Mouse (Mus musculus) MEL (cell line): ENCODE measurements around the gene Mical3. TPM values are rescaled to one million over a fixed set of nuclear protein-coding genes. Genes with fewer than 3 reads are reported as not detected.

Experiments
- DNase-seq: peaks from one replicate; pipeline ENCODE4 v3.0.0; 2011; ENCODE audit warnings: low read depth, low spot score
- H3K27ac ChIP-seq: 2 replicates; pipeline ENCODE4 v1.5.1; 2012; ENCODE audit warnings: low read depth, mild to moderate bottlenecking, control low read depth, low read length, moderate library complexity; ENCODE audit not compliant: control insufficient read depth
- H3K27me3 ChIP-seq, 2 experiments: fragments of 150-350 bp in 1 of 2; sonication (generic) in 1 of 2; 2 replicates each; pipeline ENCODE4 v1.6.1; 2012; ENCODE audit warnings: low read length in 2 of 2, mild to moderate bottlenecking in 2 of 2, improper control_type of control experiment in 1 of 2, moderate library complexity in 1 of 2; ENCODE audit not compliant: insufficient read depth in 2 of 2, control insufficient read depth in 1 of 2
- H3K36me3 ChIP-seq, 2 experiments: 2 replicates each; pipeline ENCODE4 v1.6.1; 2012 to 2014; ENCODE audit warnings: low read length in 2 of 2, improper control_type of control experiment in 1 of 2, inconsistent platforms in 1 of 2, mild to moderate bottlenecking in 1 of 2; ENCODE audit not compliant: insufficient read depth in 2 of 2, control insufficient read depth in 1 of 2
- H3K4me1 ChIP-seq, 2 experiments: fragments of 150-350 bp in 1 of 2; sonication (generic) in 1 of 2; 2 replicates each; pipeline ENCODE4 v1.6.1; 2012; ENCODE audit warnings: low read length in 2 of 2, improper control_type of control experiment in 1 of 2, mild to moderate bottlenecking in 1 of 2; ENCODE audit not compliant: insufficient read depth in 2 of 2, control insufficient read depth in 1 of 2
- H3K4me3 ChIP-seq, 2 experiments: fragments of 150-350 bp in 1 of 2; sonication (generic) in 1 of 2; 2 replicates each; pipeline ENCODE4 v1.5.1; 2012; ENCODE audit warnings: low read depth in 2 of 2, low read length in 2 of 2, mild to moderate bottlenecking in 2 of 2, moderate library complexity in 2 of 2, control low read depth in 1 of 2, improper control_type of control experiment in 1 of 2; ENCODE audit not compliant: control insufficient read depth in 1 of 2, insufficient read depth in 1 of 2
- H3K79me2 ChIP-seq: 2 replicates; pipeline ENCODE4 v1.6.1; 2012; ENCODE audit warnings: mild to moderate bottlenecking, low read length, moderate library complexity; ENCODE audit not compliant: control insufficient read depth, poor library complexity, insufficient read depth
- H3K9ac ChIP-seq: 2 replicates; pipeline ENCODE4 v1.6.1; 2012; ENCODE audit warnings: low read depth, mild to moderate bottlenecking, control low read depth, low read length, moderate library complexity; ENCODE audit not compliant: control insufficient read depth, poor library complexity, severe bottlenecking
- H3K9me3 ChIP-seq: fragments of 150-350 bp; sonication (generic); replicated peaks from 2 replicates; pipeline ENCODE4 v1.6.1; 2012; ENCODE audit warnings: mild to moderate bottlenecking, low read length, improper control_type of control experiment, moderate library complexity; ENCODE audit not compliant: insufficient read depth
- BHLHE40 ChIP-seq: IDR thresholded peaks from 2 replicates; pipeline ENCODE4 v1.6.1; 2012; ENCODE audit warnings: low read depth, mild to moderate bottlenecking, inconsistent platforms, low read length, improper control_type of control experiment, borderline replicate concordance
- CHD2 ChIP-seq: IDR thresholded peaks from 2 replicates; pipeline ENCODE4 v1.6.1; 2011; ENCODE audit warnings: low read length, improper control_type of control experiment
- CTCF ChIP-seq, 3 experiments: IDR thresholded peaks in 2 of 3; conservative IDR thresholded peaks in 1 of 3; 2 replicates each; pipeline ENCODE4 v1.5.1; 2011 to 2012; ENCODE audit warnings: low read length in 3 of 3, low read depth in 2 of 3, mild to moderate bottlenecking in 2 of 3, improper control_type of control experiment in 1 of 3, inconsistent platforms in 1 of 3, mixed read lengths in 1 of 3, moderate library complexity in 1 of 3; ENCODE audit not compliant: control insufficient read depth in 1 of 3, insufficient read depth in 1 of 3, poor library complexity in 1 of 3, severe bottlenecking in 1 of 3
- ELF1 ChIP-seq: IDR thresholded peaks from 2 replicates; pipeline ENCODE4 v1.6.1; 2014; ENCODE audit warnings: low read depth, mild to moderate bottlenecking, inconsistent platforms, low read length, improper control_type of control experiment, moderate library complexity
- EP300 ChIP-seq, 2 experiments: IDR thresholded peaks; 2 replicates each; pipeline ENCODE4 v1.6.1; 2011; ENCODE audit warnings: improper control_type of control experiment in 2 of 2, low read length in 2 of 2, low read depth in 1 of 2, mild to moderate bottlenecking in 1 of 2
- ETS1 ChIP-seq: IDR thresholded peaks from 2 replicates; pipeline ENCODE4 v1.6.1; 2012; ENCODE audit warnings: low read depth, mild to moderate bottlenecking, inconsistent platforms, low read length, improper control_type of control experiment, moderate library complexity
- GATA1 ChIP-seq: IDR thresholded peaks from 2 replicates; pipeline ENCODE4 v1.6.1; 2011; ENCODE audit warnings: low read depth, low read length, improper control_type of control experiment
- JUND ChIP-seq: IDR thresholded peaks from 2 replicates; pipeline ENCODE4 v1.6.1; 2011; ENCODE audit warnings: low read depth, mild to moderate bottlenecking, improper control_type of control experiment, low read length
- MAFK ChIP-seq: IDR thresholded peaks from 2 replicates; pipeline ENCODE4 v1.6.1; 2011; ENCODE audit warnings: low read depth, mild to moderate bottlenecking, low read length, improper control_type of control experiment, borderline replicate concordance
- MAX ChIP-seq: IDR thresholded peaks from 2 replicates; pipeline ENCODE4 v1.6.1; 2011; ENCODE audit warnings: low read length, improper control_type of control experiment
- MEF2A ChIP-seq: IDR thresholded peaks from 2 replicates; pipeline ENCODE4 v1.6.1; 2014; ENCODE audit warnings: low read depth, mild to moderate bottlenecking, inconsistent platforms, low read length, improper control_type of control experiment; ENCODE audit not compliant: poor library complexity, insufficient replicate concordance, severe bottlenecking; ENCODE audit errors: extremely low read depth
- MXI1 ChIP-seq: IDR thresholded peaks from 2 replicates; pipeline ENCODE4 v1.6.1; 2011; ENCODE audit warnings: mild to moderate bottlenecking, low read depth, low read length, improper control_type of control experiment
- MYC ChIP-seq: IDR thresholded peaks from 2 replicates; pipeline ENCODE4 v1.6.1; 2011; ENCODE audit warnings: low read depth, mild to moderate bottlenecking, low read length, improper control_type of control experiment, moderate library complexity
- NRF1 ChIP-seq: IDR thresholded peaks from 2 replicates; pipeline ENCODE4 v1.6.1; 2014; ENCODE audit warnings: low read depth, mild to moderate bottlenecking, inconsistent platforms, low read length, improper control_type of control experiment, moderate library complexity; ENCODE audit not compliant: poor library complexity, insufficient read depth, severe bottlenecking
- POLR2AphosphoS2 ChIP-seq: IDR thresholded peaks from 2 replicates; pipeline ENCODE4 v1.6.1; 2011; ENCODE audit warnings: low read length, improper control_type of control experiment
- POLR2AphosphoS5 ChIP-seq: IDR thresholded peaks from 2 replicates; pipeline ENCODE4 v1.6.1; 2012; ENCODE audit warnings: low read depth, borderline replicate concordance, mild to moderate bottlenecking, inconsistent platforms, low read length, moderate library complexity, mixed read lengths
- RAD21 ChIP-seq: IDR thresholded peaks from 2 replicates; pipeline ENCODE4 v1.6.1; 2011; ENCODE audit warnings: mild to moderate bottlenecking, low read depth, low read length, improper control_type of control experiment
- RCOR1 ChIP-seq: IDR thresholded peaks from 2 replicates; pipeline ENCODE4 v1.6.1; 2012; ENCODE audit warnings: low read depth, mild to moderate bottlenecking, inconsistent platforms, low read length, improper control_type of control experiment
- SIN3A ChIP-seq: IDR thresholded peaks from 2 replicates; pipeline ENCODE4 v1.6.1; 2012; ENCODE audit warnings: low read length, improper control_type of control experiment, inconsistent platforms
- TBP ChIP-seq: IDR thresholded peaks from 2 replicates; pipeline ENCODE4 v1.8.0; 2011; ENCODE audit warnings: low read depth, low read length, improper control_type of control experiment
- USF2 ChIP-seq, 2 experiments: IDR thresholded peaks; 2 replicates each; pipeline ENCODE4 v1.6.1; 2011 to 2012; ENCODE audit warnings: improper control_type of control experiment in 2 of 2, low read length in 2 of 2, borderline replicate concordance in 1 of 2, inconsistent platforms in 1 of 2, low read depth in 1 of 2, mild to moderate bottlenecking in 1 of 2; ENCODE audit not compliant: insufficient read depth in 1 of 2
- ZC3H11A ChIP-seq: IDR thresholded peaks from 2 replicates; pipeline ENCODE4 v1.6.1; 2012; ENCODE audit warnings: low read depth, mild to moderate bottlenecking, inconsistent platforms, low read length, improper control_type of control experiment
- ZKSCAN1 ChIP-seq: IDR thresholded peaks from 2 replicates; pipeline ENCODE4 v1.6.1; 2012; ENCODE audit warnings: low read depth, mild to moderate bottlenecking, inconsistent platforms, low read length, improper control_type of control experiment, moderate library complexity
- ZMIZ1 ChIP-seq: IDR thresholded peaks from 2 replicates; pipeline ENCODE4 v1.6.1; 2012; ENCODE audit warnings: low read depth, mild to moderate bottlenecking, inconsistent platforms, low read length, improper control_type of control experiment, moderate library complexity
- polyA plus RNA-seq, 2 experiments: library from polyadenylated mRNA; stranded (reverse) in 1 of 2; unstranded in 1 of 2; fragments of >175 nt in 1 of 2; fragments of >200 nt in 1 of 2; gene quantifications; 2 replicates each; pipeline versions ENCODE4 v1.2.1 to v1.2.4; 2012; ENCODE audit warnings: low replicate concordance in 2 of 2, low read depth in 1 of 2; ENCODE audit not compliant: insufficient read length in 2 of 2, insufficient read depth in 1 of 2, missing spikeins in 1 of 2
- total RNA-seq: library from RNA; depleted of rRNA; stranded (reverse); fragments of 300-350 nt; gene quantifications from 2 replicates; pipeline ENCODE4 v1.2.3, GENCODE M21; 2012

Mical3 gene
- total and polyA plus RNA-seq, 3 experiments: 19.8 to 125 (median 31.4) TPM

GRCm38 (mm10) chr6:120987164-120987563 is 143.6 kb downstream of the Mical3 start:
- DNase-seq: peak; percentile 88
- H3K27ac ChIP-seq: peak overlapping the region; percentile 48; the same call in 1 of the 2 replicates
- H3K79me2 ChIP-seq: no peaks in the 10 kb centered on the region
- H3K9me3 ChIP-seq: no peaks in the 10 kb centered on the region
- H3K4me3 ChIP-seq: no peak overlapping the region
- H3K27me3 ChIP-seq: no peaks in the 10 kb centered on the region
- peak; percentile 69 for TF ChIP-seq NRF1
- peak; percentile 82 for TF ChIP-seq MYC
- TF ChIP-seq BHLHE40: peak; percentile 33; the same call in 1 of the 2 replicates
- peak; percentile 88 for TF ChIP-seq SIN3A
- TF ChIP-seq CHD2: no peak
- TF ChIP-seq EP300 (IDR thresholded peaks at IDR 0.05; ENCODE audit: low read depth in 1 of 2, low read length in 2 of 2): peak in 1 of 2 experiments; percentile 44; a peak in 1 of 4 replicates
- TF ChIP-seq JUND: no peak
- TF ChIP-seq MAX: peak; percentile 74
- TF ChIP-seq GATA1: peak; percentile 83
- peak; percentile 92 for TF ChIP-seq ETS1
- no peak for TF ChIP-seq CTCF (IDR thresholded peaks at IDR 0.05 in 2 of 3, conservative IDR thresholded peaks at IDR 0.05 in 1 of 3; ENCODE audit: control insufficient read depth in 1 of 3, insufficient read depth in 1 of 3, low read depth in 2 of 3, low read length in 3 of 3, poor library complexity in 1 of 3, severe bottlenecking in 1 of 3)
- TF ChIP-seq MXI1: peak; percentile 89
- peaks cover 2 to 22% of the 10 kb centered on the region in 2 experiments for H3K36me3 ChIP-seq
- H3K4me1 ChIP-seq: peaks cover 12 to 26% of the 10 kb centered on the region in 2 experiments
- H3K9ac ChIP-seq: no peak overlapping the region

DNA sequence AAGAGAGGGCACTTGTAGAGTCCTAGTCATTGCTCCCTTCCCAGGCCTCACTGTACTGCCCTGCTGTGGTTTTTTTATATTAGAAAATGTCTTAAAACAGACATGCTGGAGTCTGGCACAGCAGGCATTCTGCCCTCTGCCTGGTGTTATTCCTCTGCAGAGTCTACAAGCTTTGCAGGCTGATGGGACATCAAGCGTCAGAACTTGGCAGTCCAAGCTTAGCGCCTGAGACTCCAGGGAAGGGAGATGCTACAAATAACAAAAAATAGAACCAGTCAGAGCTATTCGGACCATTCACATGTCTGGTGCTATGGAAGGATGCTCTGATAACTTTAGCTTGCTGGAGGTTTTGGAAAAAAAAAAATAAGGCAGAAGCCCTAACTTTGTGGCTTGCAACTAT is 144.6 kb downstream of the Mical3 start:
- Histone ChIP-seq H3K4me1 (peaks cover 6 to 16% of the 10 kb centered on the region in 2 experiments), H3K36me3 (peaks cover 2 to 15% of the 10 kb centered on the region in 2 experiments)
- DNase-seq: no peak

More for the DNA sequence above, 144.6 kb downstream of the Mical3 start:
- H3K27ac ChIP-seq: no peak overlapping the region
- no peak overlapping the region for H3K9ac ChIP-seq
- no peak for TF ChIP-seq SIN3A
- no peak for TF ChIP-seq RCOR1
- TF ChIP-seq MEF2A: no peak
- TF ChIP-seq POLR2AphosphoS5: no peak
- no peak for TF ChIP-seq ZKSCAN1
- TF ChIP-seq MXI1: no peak
- no peak for TF ChIP-seq TBP
- TF ChIP-seq BHLHE40: no peak
- no peak for TF ChIP-seq POLR2AphosphoS2
- no peak for TF ChIP-seq ELF1
- no peak for TF ChIP-seq RAD21
- TF ChIP-seq MAFK: no peak
- TF ChIP-seq CHD2: no peak
- TF ChIP-seq ZMIZ1: no peak
- TF ChIP-seq USF2 (IDR thresholded peaks at IDR 0.05; ENCODE audit: borderline replicate concordance in 1 of 2, insufficient read depth in 1 of 2, low read depth in 1 of 2, low read length in 2 of 2): no peak
- TF ChIP-seq MAX: no peak
- no peak for TF ChIP-seq CTCF (IDR thresholded peaks at IDR 0.05 in 2 of 3, conservative IDR thresholded peaks at IDR 0.05 in 1 of 3; ENCODE audit: control insufficient read depth in 1 of 3, insufficient read depth in 1 of 3, low read depth in 2 of 3, low read length in 3 of 3, poor library complexity in 1 of 3, severe bottlenecking in 1 of 3)
- TF ChIP-seq ZC3H11A: no peak
- no peaks in the 10 kb centered on the region for H3K9me3 ChIP-seq
- H3K27me3 ChIP-seq: no peaks in the 10 kb centered on the region
- H3K4me3 ChIP-seq: no peak overlapping the region
- H3K79me2 ChIP-seq: no peaks in the 10 kb centered on the region
